Mouse (Mus musculus) heart, embryonic 12.5 days (tissue): ENCODE results near the gene Commd1. TPM values are rescaled to one million over a fixed set of nuclear protein-coding genes. Genes with fewer than 3 reads are reported as not detected.

ENCODE experiments used
- ATAC-seq: fragments of 200-750 bp; cut with Nextera tagmentation; 2 replicates; pipeline ENCODE4 v1.8.0; 2017; ENCODE audit warnings: moderate TSS enrichment, moderate library complexity; ENCODE audit not compliant: insufficient number of reproducible peaks, low FRiP score
- H3K27ac ChIP-seq: fragments of 300-500 bp; sonication (generic); 2 replicates; pipeline ENCODE4 v1.5.1; 2016; ENCODE audit warnings: mild to moderate bottlenecking, moderate library complexity; ENCODE audit not compliant: poor library complexity, severe bottlenecking
- H3K27me3 ChIP-seq: fragments of 300-500 bp; sonication (generic); replicated peaks from 2 replicates; pipeline ENCODE4 v1.6.1; 2016; ENCODE audit warnings: mild to moderate bottlenecking, moderate library complexity
- H3K36me3 ChIP-seq: fragments of 300-500 bp; sonication (generic); 2 replicates; pipeline ENCODE4 v1.6.1; 2016; ENCODE audit warnings: mild to moderate bottlenecking, moderate library complexity
- H3K4me1 ChIP-seq: fragments of 300-500 bp; sonication (generic); replicated peaks from 2 replicates; pipeline ENCODE4 v1.6.1; 2016; ENCODE audit warnings: mild to moderate bottlenecking
- H3K4me2 ChIP-seq: fragments of 300-500 bp; sonication (generic); 2 replicates; pipeline ENCODE4 v1.6.1; 2016; ENCODE audit warnings: mild to moderate bottlenecking, moderate library complexity
- H3K4me3 ChIP-seq: fragments of 300-500 bp; sonication (generic); 2 replicates; pipeline ENCODE4 v1.5.1; 2016; ENCODE audit warnings: mild to moderate bottlenecking
- H3K9ac ChIP-seq: fragments of 300-500 bp; sonication (generic); 2 replicates; pipeline ENCODE4 v1.6.1; 2016; ENCODE audit warnings: mild to moderate bottlenecking, moderate library complexity
- H3K9me3 ChIP-seq: fragments of 300-500 bp; sonication (generic); replicated peaks from 2 replicates; pipeline ENCODE4 v1.6.1; 2016; ENCODE audit warnings: mild to moderate bottlenecking, moderate library complexity
- WGBS: fragments of 180-500 bp; shearing (Covaris S2); methylation state at CpG from one replicate; pipeline ENCODE4 v1.1.7; 2016; 5-methylcytosine and 5-hydroxymethylcytosine counted together
- polyA plus RNA-seq: library from polyadenylated mRNA; unstranded; fragments of >200 nt; fragmentation: Nextera tagmentation; extraction: Ambion mirVana; gene quantifications from 2 replicates; pipeline ENCODE4 v1.2.1, GENCODE M21; 2016

Gene Commd1
- polyA plus RNA-seq, 1 experiment from 2014 or later, result 295 TPM

GRCm38 (mm10) chr11:22911831-22912230 is 70.4 kb downstream of the Commd1 start:
- Histone ChIP-seq H3K4me1 (peaks cover 17% of the 10 kb centered on the region), H3K9me3 (no peaks in the 10 kb centered on the region), H3K4me3 (no peak overlapping the region), H3K27me3 (no peaks in the 10 kb centered on the region), H3K4me2 (peak overlapping the region; percentile 6; the same call in 1 of the 2 replicates), H3K27ac (no peak overlapping the region), H3K9ac (no peak overlapping the region), H3K36me3 (no peaks in the 10 kb centered on the region)
- 53% methylated on average over 7 of the region's 7 CpGs for WGBS
- no peak for ATAC-seq

DNA sequence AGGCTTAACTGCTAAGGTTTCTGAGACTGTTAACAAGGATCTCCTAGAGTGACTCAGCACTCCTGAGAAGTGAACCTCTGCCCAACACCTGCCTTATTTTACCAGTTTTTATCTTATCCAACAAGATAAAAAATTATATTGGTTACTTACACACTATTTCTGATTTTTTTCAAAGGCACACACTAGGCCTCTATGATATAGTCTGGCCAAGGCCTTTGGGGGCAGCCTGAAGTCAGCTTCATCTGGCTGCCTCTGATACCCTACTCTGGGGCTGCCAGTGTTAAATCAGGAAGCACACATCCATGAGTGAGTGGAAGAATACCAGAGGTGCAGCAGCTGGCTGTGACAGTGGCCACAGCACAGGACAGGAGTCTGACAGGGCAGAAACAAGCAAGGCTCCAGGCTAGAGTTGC is 75.7 kb downstream of the Commd1 start:
- Histone ChIP-seq H3K4me2 (no peak overlapping the region), H3K36me3 (no peaks in the 10 kb centered on the region), H3K9me3 (no peaks in the 10 kb centered on the region), H3K4me1 (peaks cover 8% of the 10 kb centered on the region; the same call in 1 of the 2 replicates), H3K4me3 (no peak overlapping the region), H3K27me3 (no peaks in the 10 kb centered on the region), H3K27ac (peak overlapping the region; percentile 7; the same call in 1 of the 2 replicates), H3K9ac (no peak overlapping the region)
- ATAC-seq, result no peak

- no peak overlapping the region for H3K9ac ChIP-seq
- H3K27ac ChIP-seq, result no peak overlapping the region
- H3K27me3 ChIP-seq, result no peaks in the 10 kb centered on the region
- H3K36me3 ChIP-seq, result peaks cover 13% of the 10 kb centered on the region
- H3K4me3 ChIP-seq, result no peak overlapping the region
- peaks cover 5% of the 10 kb centered on the region; the same call in 1 of the 2 replicates for H3K4me1 ChIP-seq
- no peaks in the 10 kb centered on the region for H3K9me3 ChIP-seq
- no peak overlapping the region for H3K4me2 ChIP-seq
- no peak for ATAC-seq
- WGBS, result 66% methylated on average over 2 of the region's 2 CpGs
Measured at GRCm38 (mm10) chr11:22902923-22903322, 79.3 kb downstream of the Commd1 start.

DNA sequence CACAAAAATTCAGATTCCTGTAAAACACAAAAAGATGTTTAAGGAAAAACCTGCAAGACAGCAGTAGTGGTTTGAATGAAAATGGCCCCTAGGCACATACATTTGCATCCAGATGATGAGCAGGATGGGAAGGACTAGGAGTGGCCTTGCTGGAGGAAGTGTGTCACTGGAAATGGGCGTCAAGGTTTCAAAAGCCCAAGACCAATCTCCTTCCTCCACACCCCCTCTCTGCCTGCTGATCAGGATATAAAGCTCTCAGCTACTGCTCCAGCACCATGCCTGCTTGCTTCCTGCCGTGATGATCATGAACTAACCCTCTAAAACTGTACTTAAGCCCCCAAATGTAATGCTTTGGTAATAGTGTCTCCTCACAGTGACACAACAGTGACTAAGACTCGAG is 82.1 kb downstream of the Commd1 start:
- Histone ChIP-seq H3K9me3 (no peaks in the 10 kb centered on the region), H3K27me3 (no peaks in the 10 kb centered on the region), H3K4me3 (no peak overlapping the region), H3K4me1 (no peaks in the 10 kb centered on the region), H3K27ac (no peak overlapping the region), H3K36me3 (peaks cover 13% of the 10 kb centered on the region), H3K4me2 (no peak overlapping the region), H3K9ac (no peak overlapping the region)
- no peak for ATAC-seq
- WGBS, result 71% methylated on average over 3 of the region's 3 CpGs

GRCm38 (mm10) chr11:22897642-22898041 is 84.5 kb downstream of the Commd1 start:
- H3K4me2 ChIP-seq, result no peak overlapping the region
- no peak overlapping the region for H3K27ac ChIP-seq
- no peaks in the 10 kb centered on the region for H3K27me3 ChIP-seq
- peaks cover 13% of the 10 kb centered on the region for H3K36me3 ChIP-seq
- no peak overlapping the region for H3K9ac ChIP-seq
- no peaks in the 10 kb centered on the region for H3K4me1 ChIP-seq
- WGBS, result 91% methylated on average over 4 of the region's 4 CpGs
- no peak for ATAC-seq
- no peak overlapping the region for H3K4me3 ChIP-seq
- no peaks in the 10 kb centered on the region for H3K9me3 ChIP-seq

- Histone ChIP-seq H3K27ac (no peak overlapping the region), H3K9me3 (no peaks in the 10 kb centered on the region), H3K27me3 (no peaks in the 10 kb centered on the region), H3K36me3 (peaks cover 13% of the 10 kb centered on the region), H3K4me1 (no peaks in the 10 kb centered on the region), H3K4me3 (no peak overlapping the region), H3K4me2 (no peak overlapping the region), H3K9ac (no peak overlapping the region)
- 83% methylated on average over 4 of the region's 4 CpGs for WGBS
- no peak for ATAC-seq
Measured at GRCm38 (mm10) chr11:22897127-22897526, 85.1 kb downstream of the Commd1 start.

- no peak overlapping the region for H3K27ac ChIP-seq
- 77% methylated on average over 3 of the region's 3 CpGs for WGBS
- H3K4me3 ChIP-seq, result no peak overlapping the region
- no peak for ATAC-seq
- no peaks in the 10 kb centered on the region for H3K36me3 ChIP-seq
- H3K4me2 ChIP-seq, result no peak overlapping the region
- H3K4me1 ChIP-seq, result peaks cover 7% of the 10 kb centered on the region
- H3K27me3 ChIP-seq, result no peaks in the 10 kb centered on the region
- H3K9me3 ChIP-seq, result no peaks in the 10 kb centered on the region
- H3K9ac ChIP-seq, result no peak overlapping the region
Measured at GRCm38 (mm10) chr11:22893075-22893474, 89.1 kb downstream of the Commd1 start.

- 68% methylated on average over 6 of the region's 6 CpGs for WGBS
- Histone ChIP-seq H3K9me3 (no peaks in the 10 kb centered on the region), H3K27ac (no peak overlapping the region), H3K4me1 (peaks cover 10% of the 10 kb centered on the region), H3K4me2 (no peak overlapping the region), H3K4me3 (no peak overlapping the region), H3K36me3 (no peaks in the 10 kb centered on the region), H3K27me3 (no peaks in the 10 kb centered on the region), H3K9ac (no peak overlapping the region)
- ATAC-seq, result no peak
Measured at GRCm38 (mm10) chr11:22892466-22892865, 89.7 kb downstream of the Commd1 start.

DNA sequence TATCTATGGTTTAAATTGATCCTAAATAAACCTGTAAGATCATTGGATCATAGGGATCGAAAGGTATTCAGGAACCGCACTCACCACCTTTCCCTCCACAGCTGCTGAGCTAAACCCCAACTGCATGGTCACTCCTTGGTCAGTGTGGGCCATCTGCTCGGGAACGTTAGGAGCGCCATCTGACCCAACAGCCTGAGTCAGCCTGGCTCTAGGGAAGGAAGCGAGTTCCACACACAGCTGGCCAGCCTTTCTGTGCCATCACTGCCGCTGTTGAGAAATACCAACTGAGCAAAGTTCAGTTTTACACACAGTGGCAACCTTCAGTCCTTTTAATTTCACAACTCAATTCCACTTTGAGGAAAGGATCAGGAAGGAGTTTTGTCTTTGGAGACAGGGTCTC is 90.3 kb downstream of the Commd1 start:
- peaks cover 10% of the 10 kb centered on the region for H3K4me1 ChIP-seq
- no peak overlapping the region for H3K4me2 ChIP-seq
- H3K4me3 ChIP-seq, result no peak overlapping the region
- no peaks in the 10 kb centered on the region for H3K27me3 ChIP-seq
- H3K27ac ChIP-seq, result no peak overlapping the region
- no peaks in the 10 kb centered on the region for H3K36me3 ChIP-seq
- no peak overlapping the region for H3K9ac ChIP-seq
- H3K9me3 ChIP-seq, result no peaks in the 10 kb centered on the region
- ATAC-seq, result no peak
- WGBS, result 85% methylated on average over 7 of the region's 7 CpGs

DNA sequence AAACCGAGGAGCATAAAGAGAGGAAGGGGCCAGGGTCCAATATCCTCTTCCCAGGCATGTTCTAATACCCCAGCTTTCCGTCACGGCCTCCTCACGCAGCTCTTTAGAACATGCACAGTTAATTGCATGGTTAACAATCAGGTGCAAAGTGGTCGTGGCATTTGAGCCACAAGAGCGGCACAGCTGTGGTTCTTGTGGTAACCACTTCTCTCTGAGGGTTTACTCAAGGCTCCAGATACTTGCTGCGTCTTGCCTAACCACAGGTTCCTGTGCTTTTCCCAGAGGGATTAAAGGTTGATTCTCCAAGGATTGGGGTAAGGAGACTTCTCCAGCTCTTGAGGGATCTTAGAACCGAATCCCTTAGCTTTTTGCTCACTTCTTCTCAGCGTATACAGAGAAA is 90.9 kb downstream of the Commd1 start:
- Histone ChIP-seq H3K9ac (no peak overlapping the region), H3K9me3 (no peaks in the 10 kb centered on the region), H3K27ac (no peak overlapping the region), H3K27me3 (no peaks in the 10 kb centered on the region), H3K4me3 (no peak overlapping the region), H3K4me2 (no peak overlapping the region), H3K4me1 (peaks cover 10% of the 10 kb centered on the region), H3K36me3 (no peaks in the 10 kb centered on the region)
- WGBS, result 75% methylated on average over 9 of the region's 9 CpGs
- no peak for ATAC-seq

DNA sequence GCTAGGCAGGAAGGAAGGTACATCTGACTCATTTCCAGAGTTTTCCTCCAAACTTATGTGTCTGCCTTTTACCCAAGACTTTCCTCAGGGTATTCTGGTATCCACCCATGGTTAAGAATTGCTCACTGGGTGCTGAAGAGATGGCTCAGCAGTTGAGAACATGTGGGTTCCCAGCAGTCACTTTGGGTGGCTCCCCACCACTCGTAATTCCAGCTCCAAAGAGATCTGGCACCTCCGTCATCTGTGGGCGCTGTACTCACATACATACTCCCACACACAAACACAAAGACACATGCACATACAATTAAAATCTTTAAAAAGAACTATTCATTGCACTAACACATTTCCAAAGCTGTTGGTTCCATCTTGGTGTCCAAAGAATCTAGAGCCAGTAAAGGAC is 93.0 kb downstream of the Commd1 start:
- WGBS, result 95% methylated on average over 3 of the region's 3 CpGs
- H3K27ac ChIP-seq, result no peak overlapping the region

DNA sequence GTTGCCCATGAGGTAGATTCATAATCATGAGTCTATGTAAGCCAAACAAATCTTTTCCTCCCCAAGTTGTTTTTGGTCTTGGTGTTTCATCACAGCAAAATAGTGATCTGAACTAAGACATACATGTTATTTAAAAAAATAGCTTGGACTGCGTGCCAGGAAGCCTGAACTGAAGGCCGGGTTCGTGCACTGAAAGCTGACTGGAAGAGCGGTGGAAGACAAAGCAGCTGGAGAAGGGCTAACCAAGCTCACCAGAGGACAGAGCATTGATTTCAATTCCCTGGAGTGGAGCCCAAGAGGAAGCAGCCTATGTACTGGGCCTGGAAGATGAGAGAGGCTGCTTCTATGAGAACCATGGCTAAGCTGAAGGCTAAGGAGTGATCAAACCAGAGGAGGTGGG is 95.2 kb downstream of the Commd1 start:
- no peaks in the 10 kb centered on the region for H3K27me3 ChIP-seq
- WGBS, result 87% methylated on average over 4 of the region's 4 CpGs

More for the DNA sequence above, 93.0 kb downstream of the Commd1 start:
- no peak for ATAC-seq
- H3K36me3 ChIP-seq, result no peaks in the 10 kb centered on the region
- H3K27me3 ChIP-seq, result no peaks in the 10 kb centered on the region
- H3K9ac ChIP-seq, result no peak overlapping the region
- H3K9me3 ChIP-seq, result no peaks in the 10 kb centered on the region
- no peak overlapping the region for H3K4me3 ChIP-seq
- H3K4me1 ChIP-seq, result peaks cover 10% of the 10 kb centered on the region
- no peak overlapping the region for H3K4me2 ChIP-seq

More for the DNA sequence above, 95.2 kb downstream of the Commd1 start:
- ATAC-seq, result no peak
- no peaks in the 10 kb centered on the region for H3K9me3 ChIP-seq
- peaks cover 10% of the 10 kb centered on the region for H3K4me1 ChIP-seq
- no peak overlapping the region for H3K4me3 ChIP-seq
- no peak overlapping the region for H3K9ac ChIP-seq
- no peak overlapping the region for H3K27ac ChIP-seq
- no peaks in the 10 kb centered on the region for H3K36me3 ChIP-seq
- H3K4me2 ChIP-seq, result no peak overlapping the region
